ENCODE assay signal across 8 mouse cellular contexts in the genomic region with DNA sequence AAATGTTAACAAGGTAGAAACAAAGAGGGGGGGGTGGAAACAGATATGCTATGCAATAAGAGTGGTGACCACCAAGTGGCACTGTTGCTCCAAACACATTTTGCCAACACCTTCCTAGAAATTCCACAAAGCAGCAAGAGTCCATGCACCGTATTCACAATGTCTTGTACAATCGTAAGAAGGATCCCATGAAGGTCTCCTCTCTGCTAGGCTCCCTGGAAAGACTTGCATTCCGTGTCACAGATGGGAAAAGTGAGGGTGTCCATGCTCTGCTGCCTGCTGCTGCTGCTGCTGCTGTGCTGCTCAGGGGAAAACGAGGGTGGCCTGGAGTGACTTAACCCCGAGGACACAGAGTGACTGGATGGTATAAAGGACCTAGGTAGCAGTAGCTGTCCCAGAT. TPM values are rescaled to one million over a fixed set of nuclear protein-coding genes. Genes with fewer than 3 reads are reported as not detected.
DNase-seq lines count a peak whose midpoint lies in the region; ATAC-seq and TF ChIP-seq lines count a peak whose summit lies in the region.
"Had no signal": no experiment of that assay in that cellular context is flagged by ENCODE, and none has a peak within 500 bp of the region (broad histone marks: within the 10 kb centered on the region; RNA-seq: fewer than 3 reads in every experiment).

No protein-coding gene starts in this region.

- intact Hi-C loops in left cerebral cortex, postnatal 36 days (cut with DNase I), result loop anchor here (2.0 to 5.0 kb wide), 3 partner anchors 35 to 588 kb away; no protein-coding TSS in a partner anchor

- ATAC-seq in hindbrain, embryonic 11.5 days (ENCODE audit: low FRiP score), result no peak
- no peak for ATAC-seq in erythroblast, adult 5-6 weeks (replicated peaks; ENCODE audit: low FRiP score, poor library complexity, severe bottlenecking)

- no peak overlapping the region for H3ac ChIP-seq in myocyte (ENCODE audit: control insufficient read depth, insufficient read length)

- no peaks in the 10 kb centered on the region for H3K9me3 ChIP-seq in hindbrain, embryonic 11.5 days (ENCODE audit: control insufficient read depth, low read length)

- no peaks in the 10 kb centered on the region for H3K27me3 ChIP-seq in hindbrain, embryonic 11.5 days (ENCODE audit: control insufficient read depth, insufficient read depth, low read length)
- H3K27me3 ChIP-seq in myocyte (ENCODE audit: control insufficient read depth, insufficient read depth, insufficient read length), result no peaks in the 10 kb centered on the region

- 22% methylated on average over 5 of the region's 5 CpGs for WGBS in hindbrain, embryonic 11.5 days

- H3K9ac ChIP-seq in hindbrain, embryonic 11.5 days (ENCODE audit: low read depth, low read length), result no peak overlapping the region

- H3K4me1 ChIP-seq in hindbrain, embryonic 11.5 days (replicated peaks; ENCODE audit: control insufficient read depth, insufficient read depth, low read length), result no peaks in the 10 kb centered on the region

- TF ChIP-seq POLR2A in myocyte (IDR thresholded peaks at IDR 0.05; ENCODE audit: insufficient read length, low read depth), result no peak

- H3K4me2 ChIP-seq in hindbrain, embryonic 11.5 days (replicated peaks; ENCODE audit: low read depth, low read length), result no peak overlapping the region
- peak overlapping the region; percentile 43 for H3K4me2 ChIP-seq in myocyte (ENCODE audit: low read depth)

- no peak overlapping the region for H3K27ac ChIP-seq in hindbrain, embryonic 11.5 days (ENCODE audit: low read depth, low read length)

- peak; percentile 28 for DNase-seq in urinary bladder, postnatal 14 days (ENCODE audit: low spot score)
- DNase-seq in urinary bladder, adult 18-20 months (ENCODE audit: low spot score in 2 of 2), result no peak
- DNase-seq in embryo, embryonic 10.5 days (ENCODE audit: low spot score), result peak; percentile 74
- DNase-seq in hindbrain, embryonic 11.5 days (ENCODE audit: low spot score), result peak; percentile 64
- DNase-seq in left cerebral cortex, postnatal 36 days (ENCODE audit: low spot score in 2 of 2), result peak; percentile 37

- no peaks in the 10 kb centered on the region for H3K36me3 ChIP-seq in hindbrain, embryonic 11.5 days (ENCODE audit: control insufficient read depth, insufficient read depth, low read length)
- no peaks in the 10 kb centered on the region for H3K36me3 ChIP-seq in myocyte (ENCODE audit: control insufficient read depth, insufficient read depth)

- no peak overlapping the region for H3K4me3 ChIP-seq in hindbrain, embryonic 11.5 days (ENCODE audit: low read depth, low read length)
- no peak overlapping the region for H3K4me3 ChIP-seq in myocyte

- H3K79me2 ChIP-seq in myocyte (ENCODE audit: control insufficient read depth, insufficient read depth), result no peaks in the 10 kb centered on the region

TF ChIP-seq in myocyte, 11 proteins besides CTCF, POLR2A, EP300 and RAD21:
- no peak for TF ChIP-seq MYOD1 (IDR thresholded peaks at IDR 0.05; ENCODE audit: control insufficient read depth in 1 of 3, insufficient read length in 2 of 3, low read depth in 2 of 3)
- no peak for TF ChIP-seq MAX (IDR thresholded peaks at IDR 0.05; ENCODE audit: low read depth)
- no peak for TF ChIP-seq SRF (IDR thresholded peaks at IDR 0.05; ENCODE audit: control insufficient read depth, insufficient read length, low read depth)
- no peak for TF ChIP-seq E2F4 (IDR thresholded peaks at IDR 0.05; ENCODE audit: insufficient read depth)
- TF ChIP-seq USF1 (IDR thresholded peaks at IDR 0.05; ENCODE audit: low read depth), result no peak
- no peak for TF ChIP-seq TCF3 (IDR thresholded peaks at IDR 0.05; ENCODE audit: insufficient read length, low read depth)
- no peak for TF ChIP-seq POLR2AphosphoS2 (IDR thresholded peaks at IDR 0.05; ENCODE audit: insufficient read length, low read depth)
- no peak for TF ChIP-seq CEBPB (IDR thresholded peaks at IDR 0.05; ENCODE audit: insufficient read depth, poor library complexity, severe bottlenecking)
- TF ChIP-seq REST (IDR thresholded peaks at IDR 0.05; ENCODE audit: insufficient read depth, insufficient read length), result no peak
- TF ChIP-seq MYOG (IDR thresholded peaks at IDR 0.05; ENCODE audit: control insufficient read depth in 1 of 3, insufficient read depth in 1 of 3, insufficient read length in 2 of 3, low read depth in 2 of 3), result no peak
- no peak for TF ChIP-seq TCF12 (IDR thresholded peaks at IDR 0.05; ENCODE audit: insufficient read depth, poor library complexity, severe bottlenecking)

RNA-seq across cellular contexts. Expression of a gene that starts 21.6 kb away (rescaled TPM):
- polyA plus RNA-seq in hindbrain, embryonic 11.5 days (2014; fragmentation: Nextera tagmentation; extraction: Ambion mirVana), result not detected in 2 replicates
- total RNA-seq in left cerebral cortex, postnatal 36 days (2021), result under 1 TPM in 1 of 2 experiments, not detected in 1; 0.36 TPM
- polyA plus RNA-seq in myocyte (2012; fragmentation: generic; extraction: Trizol), result 112 TPM
- not detected in 2 replicates for total RNA-seq in erythroblast, adult 5-6 weeks (2015; ENCODE audit: low replicate concordance)
- total RNA-seq in erythroblast, adult 5-6 weeks (2017; ENCODE audit: low replicate concordance), result not detected in 2 replicates
- polyA plus RNA-seq: small intestine, adult 2 months had no signal

RNA-seq across cellular contexts. Expression of a gene that starts 45.2 kb away (rescaled TPM):
- polyA plus RNA-seq in hindbrain, embryonic 11.5 days (2014; fragmentation: Nextera tagmentation; extraction: Ambion mirVana), result not detected in 2 replicates
- total RNA-seq in left cerebral cortex, postnatal 36 days (2021), result not detected
- polyA plus RNA-seq in myocyte (2012; fragmentation: generic; extraction: Trizol), result not detected
- total RNA-seq in erythroblast, adult 5-6 weeks (2015; ENCODE audit: low replicate concordance), result not detected in 2 replicates
- not detected in 2 replicates for total RNA-seq in erythroblast, adult 5-6 weeks (2017; ENCODE audit: low replicate concordance)

RNA-seq across cellular contexts. Expression of a gene that starts 48.7 kb away (rescaled TPM):
- polyA plus RNA-seq in hindbrain, embryonic 11.5 days (2014; fragmentation: Nextera tagmentation; extraction: Ambion mirVana), result not detected in 2 replicates
- total RNA-seq in left cerebral cortex, postnatal 36 days (2021), result 1 to 10 TPM in 1 of 2 experiments, under 1 TPM in 1; 0.97 to 1.5 TPM
- polyA plus RNA-seq in myocyte (2012; fragmentation: generic; extraction: Trizol), result not detected
- not detected in 2 replicates for total RNA-seq in erythroblast, adult 5-6 weeks (2015; ENCODE audit: low replicate concordance)
- not detected in 2 replicates for total RNA-seq in erythroblast, adult 5-6 weeks (2017; ENCODE audit: low replicate concordance)

Comparison
In these comparisons a context has a peak if more than half of its experiments do, and no peak if none do; other contexts are left out.
1. DNase-seq: peak in urinary bladder, postnatal 14 days (single experiment), embryo, embryonic 10.5 days (single experiment), hindbrain, embryonic 11.5 days (single experiment) and left cerebral cortex, postnatal 36 days (2 of 2); none in urinary bladder, adult 18-20 months (0 of 2).